9 mouse cellular contexts compared by ENCODE assay signal in genomic region chr1:182959251-182959691, GRCm38 (mm10). TPM values are rescaled to one million over a fixed set of nuclear protein-coding genes. Genes with fewer than 3 reads are reported as not detected.
A peak's percentile ranks its signal among the peaks of the same experiment; 100 is the strongest.
DNase-seq lines count a peak whose midpoint lies in the region; ATAC-seq and TF ChIP-seq lines count a peak whose summit lies in the region.
"Had no signal": no experiment of that assay in that cellular context is flagged by ENCODE, and none has a peak within 500 bp of the region (broad histone marks: within the 10 kb centered on the region; RNA-seq: fewer than 3 reads in every experiment).

No protein-coding gene starts in this region.

- peak overlapping the region; percentile 30; the same call in 1 of the 2 replicates for H3K9ac ChIP-seq in forebrain, embryonic 16.5 days (replicated peaks; ENCODE audit: low read depth, low read length)
- peak overlapping the region; percentile 28; the same call in 1 of the 2 replicates for H3K9ac ChIP-seq in hindbrain, postnatal 0 days (replicated peaks; ENCODE audit: low read length)
- no peak overlapping the region for H3K9ac ChIP-seq in liver, embryonic 12.5 days

- peak overlapping the region; percentile 45 for H3K4me3 ChIP-seq in forebrain, embryonic 16.5 days (replicated peaks; ENCODE audit: low read length)
- H3K4me3 ChIP-seq in hindbrain, postnatal 0 days (ENCODE audit: low read length): peak overlapping the region; percentile 34
- H3K4me3 ChIP-seq in liver, embryonic 12.5 days: peak overlapping the region; percentile 49

- H3K4me2 ChIP-seq in forebrain, embryonic 16.5 days (ENCODE audit: low read length): peak overlapping the region; percentile 76
- peak overlapping the region; percentile 69 for H3K4me2 ChIP-seq in hindbrain, postnatal 0 days (ENCODE audit: low read depth, low read length)
- H3K4me2 ChIP-seq in liver, embryonic 12.5 days: peak overlapping the region; percentile 71

- ATAC-seq in forebrain, embryonic 16.5 days: peak; percentile 56
- no peak for ATAC-seq in hindbrain, postnatal 0 days
- no peak for ATAC-seq in liver, embryonic 12.5 days

- peaks cover 25% of the 10 kb centered on the region for H3K4me1 ChIP-seq in forebrain, embryonic 16.5 days (replicated peaks; ENCODE audit: control insufficient read depth, insufficient read depth, low read length)
- H3K4me1 ChIP-seq in hindbrain, postnatal 0 days (ENCODE audit: insufficient read depth, low read length): peaks cover 8% of the 10 kb centered on the region; the same call in 1 of the 2 replicates
- peaks cover 24% of the 10 kb centered on the region for H3K4me1 ChIP-seq in liver, embryonic 12.5 days

- DNase-seq in right cerebral cortex, postnatal 4 days: peak; percentile 36
- no peak for DNase-seq in right cerebral cortex, postnatal 25 days
- peak; percentile 63 for DNase-seq in hindbrain, postnatal 0 days (ENCODE audit: low spot score)
- peak; percentile 51 for DNase-seq in neural tube, embryonic 10.5 days (ENCODE audit: extremely low spot score, low spot score)
- DNase-seq in thymus, postnatal 36 days: no peak
- DNase-seq in urinary bladder, adult 18-20 months (ENCODE audit: low spot score in 2 of 2): no peak

- no peak for TF ChIP-seq CTCF in hindbrain, postnatal 0 days (IDR thresholded peaks at IDR 0.05; ENCODE audit: low read depth)

- no peaks in the 10 kb centered on the region for H3K9me3 ChIP-seq in forebrain, embryonic 16.5 days (ENCODE audit: control insufficient read depth, low read length)
- H3K9me3 ChIP-seq in hindbrain, postnatal 0 days (ENCODE audit: low read length): no peaks in the 10 kb centered on the region
- no peaks in the 10 kb centered on the region for H3K9me3 ChIP-seq in liver, embryonic 12.5 days (replicated peaks)

- no peaks in the 10 kb centered on the region for H3K36me3 ChIP-seq in forebrain, embryonic 16.5 days (ENCODE audit: control insufficient read depth, insufficient read depth)
- no peaks in the 10 kb centered on the region for H3K36me3 ChIP-seq in hindbrain, postnatal 0 days (ENCODE audit: insufficient read depth, low read length)
- H3K36me3 ChIP-seq in liver, embryonic 12.5 days: no peaks in the 10 kb centered on the region

- WGBS in forebrain, embryonic 16.5 days: under 1% methylated on average over 17 of the region's 17 CpGs
- WGBS in hindbrain, postnatal 0 days: under 1% methylated on average over 17 of the region's 17 CpGs
- 6% methylated on average over 17 of the region's 17 CpGs for WGBS in liver, embryonic 12.5 days (ENCODE audit: insufficient replicate concordance)

- no peak overlapping the region for H3K27ac ChIP-seq in forebrain, embryonic 16.5 days (ENCODE audit: low read length)
- peak overlapping the region; percentile 7; the same call in 1 of the 2 replicates for H3K27ac ChIP-seq in hindbrain, postnatal 0 days
- H3K27ac ChIP-seq in liver, embryonic 12.5 days: no peak overlapping the region

- H3K27me3 ChIP-seq in forebrain, embryonic 16.5 days (replicated peaks; ENCODE audit: control insufficient read depth, insufficient read depth, low read length): peaks cover 7% of the 10 kb centered on the region; the same call in 1 of the 2 replicates
- no peaks in the 10 kb centered on the region for H3K27me3 ChIP-seq in hindbrain, postnatal 0 days (ENCODE audit: insufficient read depth, low read length)
- peaks cover 56% of the 10 kb centered on the region for H3K27me3 ChIP-seq in liver, embryonic 12.5 days (replicated peaks)
- H3K27me3 ChIP-seq: Patski had no signal

RNA-seq across cellular contexts. Expression of gene Tlr5, which starts 4.7 kb away (rescaled TPM):
- polyA plus RNA-seq in forebrain, embryonic 16.5 days (2015; fragmentation: Nextera tagmentation; extraction: Ambion mirVana): 0.09 TPM in 1 of 2 replicates, not detected in the other
- total RNA-seq in hindbrain, postnatal 0 days (2014; rRNA removed): 0.47 and 1.4 TPM in 2 replicates
- polyA plus RNA-seq in hindbrain, postnatal 0 days (2015; fragmentation: Nextera tagmentation; extraction: Ambion mirVana): 0.30 and 0.55 TPM in 2 replicates
- 0.42 and 0.60 TPM in 2 replicates for polyA plus RNA-seq in liver, embryonic 12.5 days (2016; fragmentation: Nextera tagmentation; extraction: Ambion mirVana)
- polyA plus RNA-seq: Patski had no signal

Comparison
In these comparisons a context has a peak if more than half of its experiments do, and no peak if none do; other contexts are left out.
1. DNase-seq: peak in right cerebral cortex, postnatal 4 days (single experiment), hindbrain, postnatal 0 days (single experiment) and neural tube, embryonic 10.5 days (single experiment); none in right cerebral cortex, postnatal 25 days (single experiment), thymus, postnatal 36 days (0 of 2) and urinary bladder, adult 18-20 months (0 of 2).
2. Peak in every context shown above with its lines, with median percentiles within 50 percentile points of each other: H3K4me2 ChIP-seq and H3K4me3 ChIP-seq.